Mouse (Mus musculus): ENCODE measurements around the gene Fbf1.
A peak's percentile ranks its signal among the peaks of the same experiment; 100 is the strongest.
"Not testable (repeated sequence)": the region's sequence is repeated elsewhere in the genome, so short reads cannot be mapped to it uniquely, and the experiment has no call there.

Fbf1 gene

DNA sequence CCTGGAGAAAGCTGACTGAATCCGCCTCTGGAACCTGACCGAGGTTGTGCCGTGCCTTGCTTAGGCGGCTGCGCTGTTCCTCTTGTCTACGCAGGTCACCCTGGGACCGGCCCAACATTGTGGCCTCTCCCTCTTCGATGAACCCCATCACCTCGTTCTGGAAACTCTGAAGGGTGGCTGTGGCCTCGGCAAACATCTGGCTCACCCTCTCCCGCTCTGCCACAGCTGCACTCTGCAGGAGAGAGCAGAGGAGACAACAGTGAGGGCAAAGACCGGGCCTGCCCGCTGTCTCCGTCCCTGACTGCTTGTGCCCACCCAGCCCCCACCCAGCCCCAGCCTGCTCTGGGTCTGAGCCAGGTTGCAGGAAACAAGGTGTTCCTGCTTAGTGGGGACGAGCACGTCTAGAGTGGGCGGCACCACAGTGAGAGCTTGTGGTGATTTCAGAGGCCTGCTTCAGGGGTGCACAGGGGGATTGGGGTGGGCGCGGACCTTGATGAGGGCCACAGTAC lies 60.1 kb downstream of the Fbf1 start:
- no peak for DNase-seq (ENCODE audit: low read depth, low spot score)

DNA sequence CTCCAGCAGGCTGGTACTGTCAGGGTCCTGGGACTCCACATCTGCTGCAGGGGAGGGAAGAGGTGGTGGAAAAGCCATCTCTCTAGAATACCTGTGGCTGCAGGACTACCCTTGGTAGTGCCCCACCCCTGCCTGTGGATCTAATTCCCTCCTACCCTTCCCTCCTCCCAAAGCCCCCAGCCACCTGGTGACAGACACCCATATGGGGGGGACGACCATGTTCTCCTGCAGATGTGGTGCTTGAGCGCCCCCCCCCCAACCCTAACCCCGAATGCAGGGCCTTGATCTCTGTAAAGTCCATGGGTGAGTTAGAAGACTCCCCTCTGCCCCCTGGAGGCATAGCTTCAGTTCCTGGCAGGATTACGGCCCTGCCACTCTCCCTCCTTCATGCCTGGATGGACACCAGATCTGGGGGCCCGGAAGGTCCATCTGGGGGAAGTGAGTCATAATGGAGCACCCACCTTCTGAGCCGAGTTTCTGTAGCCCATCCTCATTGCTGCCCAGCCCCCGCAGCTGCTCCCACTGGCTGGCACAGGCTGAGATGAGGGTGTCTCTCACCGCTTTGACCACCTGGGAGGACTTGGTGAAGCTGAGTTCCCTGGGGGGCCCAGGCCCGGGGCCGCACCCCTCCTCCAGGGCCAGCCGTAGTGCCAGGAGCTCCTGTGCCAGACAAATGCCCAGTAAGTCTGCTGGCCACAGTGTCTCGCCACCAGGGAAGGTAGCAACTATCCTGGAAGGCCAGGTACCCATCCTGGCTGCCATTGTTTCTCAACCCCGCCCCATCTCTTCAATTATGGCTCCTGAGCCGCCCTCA lies 60.8 kb downstream of the Fbf1 start:
- no peak for DNase-seq (ENCODE audit: low read depth, low spot score)

DNA sequence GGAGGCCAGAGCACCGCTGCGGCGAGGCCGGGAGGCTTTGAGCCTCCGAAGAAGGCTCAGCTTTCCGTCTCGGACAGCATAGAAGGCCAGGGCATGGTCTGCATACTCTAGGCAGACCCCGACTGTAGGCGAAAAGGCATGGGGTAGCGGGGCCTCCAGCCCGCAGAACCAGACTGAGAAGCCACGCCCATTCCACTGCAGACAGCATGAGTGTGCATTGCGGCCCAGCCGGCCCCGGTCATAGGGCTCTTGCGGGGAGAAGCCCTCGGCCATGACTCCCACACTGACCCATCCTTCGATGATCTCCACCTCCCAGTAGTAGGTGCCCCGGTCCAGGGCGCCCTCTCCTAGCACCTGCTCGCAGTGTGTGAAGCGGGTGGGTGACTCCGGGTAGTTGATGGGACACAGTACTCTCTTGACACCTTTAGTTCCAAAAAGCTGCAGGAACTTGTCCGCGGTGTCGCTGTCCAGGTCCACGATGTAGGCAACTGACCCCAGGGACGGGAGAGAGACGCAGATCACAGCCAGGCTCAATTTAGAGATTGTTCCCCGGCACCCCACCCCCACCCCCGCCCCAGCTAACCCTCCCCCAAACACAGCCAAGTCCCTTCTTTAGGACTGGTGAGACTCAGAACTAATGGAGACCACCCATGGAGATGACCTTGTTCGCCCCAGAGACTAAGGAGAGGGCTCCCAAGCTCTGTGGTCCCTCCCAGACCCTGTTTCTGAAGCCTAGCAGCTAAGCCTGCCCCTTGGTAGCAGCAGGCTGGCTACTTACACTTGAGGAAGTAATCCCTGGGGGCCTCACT lies 61.6 kb downstream of the Fbf1 start:
- DNase-seq (ENCODE audit: low read depth, low spot score), result no peak

DNA sequence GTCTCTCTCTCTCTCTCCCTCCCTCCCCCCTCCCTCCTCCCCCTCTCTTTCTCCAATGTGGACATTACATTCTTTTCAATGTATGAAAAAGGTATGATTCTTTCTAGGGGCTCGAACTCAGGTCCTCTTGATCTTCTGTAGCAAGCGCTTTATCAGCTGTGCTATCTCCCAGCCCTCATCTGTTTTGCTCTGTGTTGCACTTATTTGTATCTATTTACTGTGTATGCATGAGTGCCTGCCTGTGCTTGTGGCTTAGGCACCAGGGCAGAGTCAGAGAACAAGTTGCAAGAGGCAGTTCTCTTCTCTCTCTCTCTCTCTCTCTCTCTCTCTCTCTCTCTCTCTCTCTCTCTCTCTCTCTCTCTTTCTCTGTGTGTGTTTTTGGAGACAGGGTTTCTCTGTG lies 62.9 kb downstream of the Fbf1 start:
- no peak for DNase-seq (ENCODE audit: low read depth, low spot score)

DNA sequence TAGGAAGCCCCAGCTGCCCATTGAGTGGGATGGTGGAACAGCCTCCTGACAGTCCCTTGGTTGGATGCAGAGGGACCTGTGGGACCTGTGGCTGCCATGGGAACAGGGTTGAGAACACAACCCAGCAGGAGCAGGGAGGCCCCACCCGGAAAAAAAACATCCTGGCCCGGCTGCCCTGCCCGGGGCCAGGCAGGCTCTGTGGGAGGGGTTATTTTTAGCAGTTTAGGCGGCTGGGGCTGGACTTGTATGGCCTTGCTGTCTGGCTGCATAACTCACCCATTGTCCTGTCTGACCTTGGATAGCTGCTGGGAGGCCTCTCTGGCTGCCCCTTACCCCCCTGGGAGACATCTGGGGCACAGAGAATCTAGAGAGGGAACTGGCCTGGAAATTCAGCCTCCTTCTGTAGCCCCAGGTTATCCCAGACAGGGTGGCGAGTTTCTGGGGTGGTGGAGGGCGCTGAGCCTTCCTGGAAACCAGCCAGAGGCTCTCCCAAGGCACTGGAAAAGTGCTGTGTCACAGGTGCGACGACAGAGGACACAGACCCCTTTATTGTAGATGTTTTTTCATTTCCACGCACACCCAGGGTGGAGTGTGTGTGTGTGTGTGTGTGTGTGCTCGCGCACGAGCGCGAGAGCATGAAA lies 63.8 kb downstream of the Fbf1 start:
- no peak for DNase-seq (ENCODE audit: low read depth, low spot score)

DNA sequence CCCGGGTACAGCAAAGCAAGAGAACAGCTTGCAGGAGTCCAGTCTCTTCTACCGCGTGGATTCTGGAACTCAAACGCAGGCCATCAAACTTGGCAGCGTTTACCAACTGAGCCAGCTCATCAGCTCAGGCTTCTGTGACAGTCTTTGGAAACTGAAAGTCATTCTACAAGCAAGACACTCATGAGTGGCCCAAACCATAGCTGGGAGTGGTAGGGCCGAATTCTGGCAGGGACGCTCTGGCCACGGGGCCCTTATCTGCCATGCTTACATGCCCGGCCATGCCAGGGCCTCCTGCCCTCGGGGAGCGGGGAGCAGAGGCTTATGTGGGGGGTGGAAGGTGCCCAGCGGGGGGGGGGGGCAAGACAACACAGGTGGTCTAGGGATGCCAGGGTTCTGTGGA lies 64.4 kb downstream of the Fbf1 start:
- DNase-seq (ENCODE audit: low read depth, low spot score), result no peak

DNA sequence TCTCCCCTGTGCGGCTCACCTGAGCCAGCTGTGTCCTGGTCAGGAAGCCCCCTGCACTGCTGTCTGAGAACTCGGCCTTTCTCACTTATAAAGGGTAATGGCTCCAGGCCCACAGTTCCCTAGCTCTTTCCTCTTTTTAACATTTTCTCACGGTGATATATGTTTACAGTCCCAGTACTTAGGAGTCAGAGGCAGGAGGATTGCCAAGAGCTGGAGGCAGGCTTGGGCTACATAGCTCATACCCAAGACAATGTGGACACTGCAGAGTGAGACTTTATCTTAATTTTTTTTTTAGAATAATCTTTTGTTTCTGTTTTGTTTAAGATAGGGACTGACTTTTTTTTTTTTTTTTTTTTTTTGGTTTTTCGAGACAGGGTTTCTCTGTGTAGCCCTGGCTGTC lies 65.5 kb downstream of the Fbf1 start:
- DNase-seq (ENCODE audit: low read depth, low spot score), result no peak

DNA sequence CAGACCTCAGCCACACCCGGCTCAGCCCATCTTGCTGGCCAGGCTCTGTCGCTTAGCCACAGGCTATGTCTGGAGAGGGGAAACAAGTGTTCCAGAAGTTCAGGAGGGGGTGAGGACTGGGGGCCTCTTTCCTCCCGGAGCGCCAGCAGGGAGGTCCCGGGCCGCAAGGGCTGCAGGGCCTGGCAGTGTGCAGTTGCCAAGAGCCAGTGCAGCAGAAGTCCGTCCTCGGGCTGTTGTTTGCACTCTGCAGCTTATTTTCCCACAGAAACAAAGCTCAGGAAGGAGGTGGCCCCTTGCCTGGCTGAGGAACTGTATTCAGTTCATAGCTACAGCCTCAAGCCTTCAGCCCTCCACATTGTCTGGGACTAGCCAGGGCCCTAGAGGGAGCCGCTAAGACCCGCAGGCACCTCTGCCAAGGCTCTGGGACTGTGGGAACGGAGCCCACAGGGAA lies 66.0 kb downstream of the Fbf1 start:
- no peak for DNase-seq (ENCODE audit: low read depth, low spot score)

DNA sequence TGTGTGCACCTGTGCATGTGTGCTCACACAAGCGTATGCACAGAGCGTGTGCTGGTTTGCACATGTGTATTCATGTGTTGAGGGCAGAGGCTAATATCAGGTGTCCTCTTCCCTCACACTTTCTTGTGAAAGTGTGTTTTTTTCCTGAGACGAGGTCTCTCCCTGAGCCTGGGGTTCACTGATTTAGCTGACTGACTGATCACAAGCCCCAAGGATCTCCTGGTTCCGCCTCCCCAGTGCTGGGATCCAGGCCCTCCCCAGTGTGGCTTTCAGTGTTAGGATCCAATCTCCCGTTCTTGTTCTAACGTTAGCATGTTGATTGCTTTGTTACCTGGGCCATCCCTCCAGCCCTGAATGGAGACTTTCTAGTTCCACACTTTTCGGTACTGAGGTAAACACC lies 67.1 kb downstream of the Fbf1 start:
- no peak for DNase-seq (ENCODE audit: low read depth, low spot score)

DNA sequence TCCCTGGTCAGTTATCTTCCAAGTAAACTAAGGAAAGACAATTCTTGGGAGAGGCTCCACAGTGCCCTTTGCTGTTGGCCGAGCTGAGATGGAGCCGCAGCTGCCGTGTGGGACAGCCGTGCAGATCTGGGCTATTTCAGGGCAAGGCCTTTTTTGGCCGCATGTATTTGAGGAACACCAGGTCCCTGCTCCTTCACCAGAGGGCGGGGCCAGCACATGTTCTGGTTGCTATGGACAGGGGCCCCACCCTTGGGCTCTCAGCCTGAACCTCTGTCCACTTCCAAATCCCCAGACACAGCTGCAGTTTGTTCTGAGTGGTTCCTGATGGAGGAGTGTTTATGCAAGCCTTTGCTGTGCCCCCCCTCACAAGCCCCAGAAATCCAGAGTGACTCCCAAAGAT lies 67.6 kb downstream of the Fbf1 start:
- DNase-seq (ENCODE audit: low read depth, low spot score), result no peak

DNA sequence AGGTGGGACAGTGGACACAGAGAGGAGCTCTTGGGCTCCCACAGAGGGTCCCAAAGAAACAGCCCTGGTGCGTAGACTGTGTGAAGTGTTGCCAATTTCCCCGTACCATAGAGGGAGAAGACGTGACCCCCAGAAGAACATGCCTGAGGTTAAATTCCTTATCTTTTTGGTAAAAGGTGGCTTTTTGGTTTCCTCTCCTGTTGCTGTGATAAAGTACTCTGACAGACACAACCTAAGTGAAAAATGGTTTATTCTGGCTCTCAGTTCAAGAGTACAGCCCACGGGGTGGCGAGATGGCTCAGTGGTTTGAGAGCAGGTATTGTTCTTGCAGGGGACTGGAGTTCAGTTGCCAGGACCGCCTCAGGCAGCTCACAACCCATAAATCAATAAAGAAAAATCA lies 68.5 kb downstream of the Fbf1 start:
- DNase-seq (ENCODE audit: low read depth, low spot score), result no peak

DNA sequence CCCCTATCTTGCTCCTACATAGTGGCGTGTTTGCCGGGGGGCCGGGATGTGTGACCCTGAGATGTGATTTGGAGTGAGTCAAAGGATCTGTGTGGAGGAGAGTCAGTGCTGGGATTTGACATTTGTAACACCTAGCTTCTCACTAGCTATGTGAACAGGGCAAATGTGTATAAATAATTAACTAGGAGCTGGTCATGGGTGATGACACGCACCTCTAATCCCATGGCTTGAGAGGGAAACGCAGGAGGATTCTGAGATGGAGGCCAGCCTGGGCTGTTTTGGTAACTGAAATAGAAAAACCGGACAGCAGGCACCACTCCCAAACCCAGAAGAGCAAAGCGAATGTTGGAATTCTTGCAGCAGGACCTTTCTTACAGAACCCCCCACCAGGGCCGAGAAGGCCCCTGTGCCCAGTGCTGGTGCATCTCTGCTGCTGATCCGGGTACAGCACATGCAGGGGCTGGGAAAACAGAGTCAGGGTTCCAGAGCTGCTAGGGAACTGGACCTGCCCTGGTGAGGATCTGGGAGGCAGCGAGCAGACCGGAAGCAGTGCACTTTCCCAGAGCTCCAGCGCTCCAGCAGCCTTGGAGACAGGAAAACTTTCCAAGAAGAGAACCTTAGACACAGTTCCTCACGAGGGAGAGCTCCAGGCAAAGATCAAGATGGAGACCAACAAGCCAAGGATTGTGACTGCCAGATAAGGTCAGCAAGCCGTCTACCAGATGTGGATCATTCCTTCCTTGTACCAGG lies 69.1 kb downstream of the Fbf1 start:
- no peak for DNase-seq (ENCODE audit: low read depth, low spot score)

DNA sequence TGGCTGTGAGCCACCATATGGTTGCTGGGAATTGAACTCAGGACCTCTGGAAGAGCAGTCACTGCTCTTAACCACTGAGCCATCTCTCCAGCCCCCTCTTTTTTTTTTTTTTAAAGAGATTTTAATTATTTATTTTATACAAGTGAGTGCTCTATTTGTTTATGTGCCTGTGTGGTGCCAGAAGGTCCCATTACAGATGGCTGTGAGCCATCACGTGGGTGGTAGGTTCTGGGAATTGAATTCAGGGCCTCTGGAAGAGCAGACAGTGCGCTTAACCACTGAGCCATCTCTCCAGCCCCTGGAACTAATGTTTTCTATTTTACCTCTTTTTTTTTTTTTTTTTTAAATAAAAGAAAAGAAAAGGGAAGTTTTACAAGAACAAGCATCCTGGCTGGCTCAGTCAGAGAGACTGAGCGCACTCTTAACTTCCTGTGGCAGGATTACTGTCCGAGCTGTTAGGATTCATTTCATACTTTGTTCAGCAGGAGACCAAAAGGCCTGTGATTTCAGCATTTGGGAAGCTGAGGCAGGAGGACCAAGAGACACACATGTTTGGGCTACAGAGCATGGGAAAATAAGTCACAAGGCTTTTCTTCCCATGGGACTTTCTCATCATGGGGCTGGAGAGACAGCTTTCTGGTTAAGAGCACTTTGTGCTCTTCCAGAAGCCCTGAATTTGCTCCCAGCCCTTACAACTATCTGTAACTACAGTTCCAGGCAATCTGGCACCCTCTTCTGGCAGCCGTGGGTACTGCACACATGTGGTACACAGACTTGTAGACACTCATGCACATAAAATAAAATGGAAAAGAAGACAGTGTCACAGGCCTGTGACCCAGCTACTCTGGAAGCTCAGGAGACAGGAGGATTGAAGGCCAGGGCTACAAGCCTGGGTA lies 71.5 kb downstream of the Fbf1 start:
- DNase-seq (ENCODE audit: low read depth, low spot score), result peak; percentile 48

DNA sequence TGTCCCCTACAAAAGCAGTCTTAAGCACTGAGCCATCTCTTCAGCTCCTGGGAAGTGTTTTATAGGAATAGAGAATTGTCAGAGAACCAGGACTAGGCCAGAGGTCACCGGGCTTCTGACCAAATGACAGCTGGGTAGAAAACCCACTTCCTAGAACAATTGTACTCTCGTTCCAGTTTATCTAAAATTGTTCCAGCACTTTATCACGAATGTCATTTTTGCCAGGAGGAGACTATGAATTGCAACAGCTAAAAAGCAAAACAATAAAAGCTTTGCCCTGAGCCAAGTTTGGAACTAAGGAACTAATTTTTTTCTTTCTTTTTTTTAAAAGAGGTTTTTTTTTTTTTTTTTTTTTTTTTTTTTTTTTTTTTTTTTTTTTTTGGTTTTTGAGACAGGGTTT lies 72.4 kb downstream of the Fbf1 start:
- DNase-seq (ENCODE audit: low read depth, low spot score), result no peak

DNA sequence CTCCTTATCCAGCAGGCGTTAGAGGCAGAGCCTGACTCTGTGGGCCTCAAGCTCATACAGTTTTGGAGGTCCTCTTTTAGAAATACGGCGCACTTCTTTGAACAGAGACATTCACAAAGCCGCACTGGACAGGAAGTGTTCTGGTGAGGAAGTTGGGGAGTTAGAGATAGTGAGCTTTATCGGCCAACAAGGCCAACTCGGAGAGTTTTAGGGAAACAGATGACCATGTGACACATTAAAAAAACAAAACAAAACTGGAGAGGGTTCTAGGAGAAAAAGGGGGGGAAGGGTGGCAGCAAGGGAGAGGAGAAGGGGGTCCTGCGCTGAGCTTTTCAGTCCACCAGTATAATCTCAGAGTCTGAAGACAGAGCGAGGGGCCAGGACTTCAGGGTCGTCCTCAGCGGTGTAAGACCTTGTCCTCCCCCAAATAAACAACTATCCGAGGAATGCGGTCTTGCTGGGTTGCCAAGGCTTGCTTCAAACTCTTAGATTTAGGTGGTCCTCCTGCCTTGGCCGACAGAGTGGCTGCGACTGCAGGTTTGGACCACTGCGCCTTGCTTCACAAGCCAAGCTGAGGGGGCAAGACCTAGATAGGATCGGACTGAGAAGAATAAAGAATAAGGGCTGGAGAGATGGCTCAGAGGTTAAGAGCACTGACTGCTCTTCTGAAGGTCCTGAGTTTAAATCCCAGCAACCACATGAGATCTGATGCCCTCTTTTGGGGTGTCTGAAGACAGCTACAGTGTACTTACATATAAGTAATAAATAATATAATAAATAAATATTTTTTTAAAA lies 74.0 kb downstream of the Fbf1 start:
- no peak for DNase-seq (ENCODE audit: low read depth, low spot score)

DNA sequence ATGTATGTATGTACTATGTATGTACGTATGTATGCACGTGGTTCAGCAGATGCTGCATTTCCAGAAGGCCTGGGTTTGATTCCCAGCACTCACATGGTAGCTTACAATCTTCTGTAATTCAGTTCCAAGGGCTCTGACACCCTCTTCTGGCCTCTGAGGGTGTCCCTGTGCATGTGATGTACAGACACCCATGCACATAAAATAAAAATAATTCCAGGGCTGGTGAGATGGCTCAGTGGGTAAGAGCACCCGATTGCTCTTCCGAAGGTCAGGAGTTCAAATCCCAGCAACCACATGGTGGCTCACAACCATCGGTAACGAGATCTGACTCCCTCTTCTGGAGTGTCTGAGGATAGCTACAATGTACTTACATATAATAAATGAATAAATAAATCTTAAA lies 75.0 kb downstream of the Fbf1 start:
- DNase-seq (ENCODE audit: low read depth, low spot score), result not testable (repeated sequence)
